Mouse (Mus musculus) G1E (cell line): ENCODE measurements around the gene Disc1.

ENCODE experiments used
- CTCF ChIP-seq: IDR thresholded peaks from 2 replicates; pipeline ENCODE4 v1.5.1; 2012; ENCODE audit warnings: low read depth, low read length, inconsistent platforms, mixed read lengths
- GATA1 ChIP-seq: IDR thresholded peaks from 2 replicates; pipeline ENCODE4 v1.6.1; 2012; ENCODE audit warnings: borderline replicate concordance, low read length, inconsistent platforms, mixed read lengths
- POLR2AphosphoS5 ChIP-seq: IDR thresholded peaks from 2 replicates; pipeline ENCODE4 v1.6.1; 2012; ENCODE audit warnings: low read depth, low read length, inconsistent platforms; ENCODE audit not compliant: insufficient replicate concordance

- TF ChIP-seq CTCF (no peak), POLR2AphosphoS5 (no peak), GATA1 (no peak)
Measured at GRCm38 (mm10) chr8:125163906-125164305, 109.9 kb downstream of the Disc1 start.
